33 mouse cellular contexts compared by ENCODE assay signal in genomic region chr16:97135003-97135827, GRCm38 (mm10). TPM values are rescaled to one million over a fixed set of nuclear protein-coding genes. Genes with fewer than 3 reads are reported as not detected.
DNase-seq lines count a peak whose midpoint lies in the region; ATAC-seq lines count a peak whose summit lies in the region.
"Had no signal": no experiment of that assay in that cellular context is flagged by ENCODE, and none has a peak within 500 bp of the region (broad histone marks: within the 10 kb centered on the region; RNA-seq: fewer than 3 reads in every experiment).

No protein-coding gene starts in this region.

- DNase-seq in embryonic facial prominence, embryonic 11.5 days (ENCODE audit: low spot score), result no peak
- DNase-seq in embryonic facial prominence, embryonic 10.5 days (ENCODE audit: low spot score), result no peak
- DNase-seq in hindbrain, embryonic 11.5 days (ENCODE audit: low spot score), result no peak
- no peak for DNase-seq in midbrain, embryonic 11.5 days (ENCODE audit: low spot score, missing footprints)
- DNase-seq in telencephalon, adult 2 months (ENCODE audit: low read depth, low spot score), result peak; percentile 17
- no peak for DNase-seq in ovary, postnatal 36 days (ENCODE audit: low spot score)
- DNase-seq: adrenal gland, adult 2 months; adrenal gland, postnatal 36 days; cerebellum, adult 8-10 months; cerebellum, postnatal 25 days; gastrocnemius, postnatal 14 days; kidney, adult 11 months; kidney, postnatal 25 days; right cerebral cortex, adult 18-20 months; spleen, adult 18-20 months; thymus, adult 18-20 months; thymus, postnatal 36 days had no signal

- no peak overlapping the region for H3K4me2 ChIP-seq in embryonic facial prominence, embryonic 11.5 days (ENCODE audit: low read depth, low read length)
- no peak overlapping the region for H3K4me2 ChIP-seq in hindbrain, embryonic 15.5 days
- no peak overlapping the region for H3K4me2 ChIP-seq in hindbrain, embryonic 11.5 days (replicated peaks; ENCODE audit: low read depth, low read length)
- no peak overlapping the region for H3K4me2 ChIP-seq in midbrain, embryonic 12.5 days (replicated peaks)
- H3K4me2 ChIP-seq in midbrain, embryonic 11.5 days, result no peak overlapping the region
- H3K4me2 ChIP-seq: embryonic facial prominence, embryonic 12.5 days; heart, embryonic 15.5 days; hindbrain, embryonic 13.5 days; limb, embryonic 13.5 days; liver, embryonic 11.5 days; lung, embryonic 15.5 days had no signal

- WGBS in embryonic facial prominence, embryonic 11.5 days, result 80% methylated on average over 10 of the region's 10 CpGs
- WGBS in embryonic facial prominence, embryonic 10.5 days, result 85% methylated on average over 10 of the region's 10 CpGs
- WGBS in hindbrain, embryonic 15.5 days, result 69% methylated on average over 10 of the region's 10 CpGs
- 78% methylated on average over 10 of the region's 10 CpGs for WGBS in hindbrain, embryonic 11.5 days
- WGBS in midbrain, embryonic 12.5 days, result 75% methylated on average over 10 of the region's 10 CpGs
- WGBS in midbrain, embryonic 11.5 days, result 79% methylated on average over 10 of the region's 10 CpGs

- no peaks in the 10 kb centered on the region for H3K27me3 ChIP-seq in embryonic facial prominence, embryonic 11.5 days (ENCODE audit: control insufficient read depth, insufficient read depth, low read length)
- no peaks in the 10 kb centered on the region for H3K27me3 ChIP-seq in embryonic facial prominence, embryonic 10.5 days (replicated peaks; ENCODE audit: low read depth, poor library complexity, severe bottlenecking)
- H3K27me3 ChIP-seq in hindbrain, embryonic 15.5 days, result no peaks in the 10 kb centered on the region
- no peaks in the 10 kb centered on the region for H3K27me3 ChIP-seq in hindbrain, embryonic 11.5 days (ENCODE audit: control insufficient read depth, insufficient read depth, low read length)
- no peaks in the 10 kb centered on the region for H3K27me3 ChIP-seq in midbrain, embryonic 12.5 days
- no peaks in the 10 kb centered on the region for H3K27me3 ChIP-seq in midbrain, embryonic 11.5 days (ENCODE audit: control insufficient read depth, insufficient read depth, low read length)
- H3K27me3 ChIP-seq: CH12.LX; embryonic facial prominence, embryonic 12.5 days; heart, embryonic 15.5 days; hindbrain, embryonic 13.5 days; limb, embryonic 13.5 days; lung, embryonic 15.5 days had no signal

- no peak overlapping the region for H3K27ac ChIP-seq in embryonic facial prominence, embryonic 11.5 days (replicated peaks; ENCODE audit: low read depth, low read length)
- no peak overlapping the region for H3K27ac ChIP-seq in embryonic facial prominence, embryonic 10.5 days (replicated peaks)
- 0 out of 2 replicates have a peak overlapping the region, but pooled peaks have one; percentile 27 for H3K27ac ChIP-seq in hindbrain, embryonic 15.5 days (replicated peaks)
- H3K27ac ChIP-seq in hindbrain, embryonic 11.5 days (ENCODE audit: low read depth, low read length), result no peak overlapping the region
- H3K27ac ChIP-seq in midbrain, embryonic 12.5 days (replicated peaks), result peak overlapping the region; percentile 25; the same call in 1 of the 2 replicates
- no peak overlapping the region for H3K27ac ChIP-seq in midbrain, embryonic 11.5 days (ENCODE audit: low read depth, low read length)
- H3K27ac ChIP-seq: embryonic facial prominence, embryonic 12.5 days; heart, embryonic 10.5 days; heart, embryonic 15.5 days; hindbrain, embryonic 13.5 days; limb, embryonic 13.5 days; lung, embryonic 15.5 days; midbrain, embryonic 10.5 days had no signal

- H3K9me3 ChIP-seq in embryonic facial prominence, embryonic 11.5 days (replicated peaks; ENCODE audit: control insufficient read depth, low read length), result no peaks in the 10 kb centered on the region
- H3K9me3 ChIP-seq in embryonic facial prominence, embryonic 10.5 days, result no peaks in the 10 kb centered on the region
- no peaks in the 10 kb centered on the region for H3K9me3 ChIP-seq in hindbrain, embryonic 15.5 days
- H3K9me3 ChIP-seq in hindbrain, embryonic 11.5 days (ENCODE audit: control insufficient read depth, low read length), result no peaks in the 10 kb centered on the region
- no peaks in the 10 kb centered on the region for H3K9me3 ChIP-seq in midbrain, embryonic 12.5 days
- no peaks in the 10 kb centered on the region for H3K9me3 ChIP-seq in midbrain, embryonic 11.5 days (ENCODE audit: control insufficient read depth, low read length)
- H3K9me3 ChIP-seq: embryonic facial prominence, embryonic 12.5 days; heart, embryonic 10.5 days; heart, embryonic 15.5 days; hindbrain, embryonic 13.5 days; limb, embryonic 13.5 days; lung, embryonic 15.5 days; midbrain, embryonic 10.5 days had no signal

- H3K9ac ChIP-seq in embryonic facial prominence, embryonic 11.5 days (replicated peaks; ENCODE audit: low read length), result no peak overlapping the region
- H3K9ac ChIP-seq in hindbrain, embryonic 15.5 days, result no peak overlapping the region
- no peak overlapping the region for H3K9ac ChIP-seq in hindbrain, embryonic 11.5 days (ENCODE audit: low read depth, low read length)
- no peak overlapping the region for H3K9ac ChIP-seq in midbrain, embryonic 12.5 days (replicated peaks)
- H3K9ac ChIP-seq in midbrain, embryonic 11.5 days (ENCODE audit: low read length), result no peak overlapping the region
- H3K9ac ChIP-seq: embryonic facial prominence, embryonic 12.5 days; heart, embryonic 15.5 days; hindbrain, embryonic 13.5 days; limb, embryonic 13.5 days; lung, embryonic 15.5 days had no signal

- no peaks in the 10 kb centered on the region for H3K4me1 ChIP-seq in embryonic facial prominence, embryonic 11.5 days (ENCODE audit: control insufficient read depth, insufficient read depth, low read length)
- H3K4me1 ChIP-seq in embryonic facial prominence, embryonic 10.5 days, result no peaks in the 10 kb centered on the region
- H3K4me1 ChIP-seq in hindbrain, embryonic 15.5 days (replicated peaks), result peaks cover 7% of the 10 kb centered on the region; the same call in 1 of the 2 replicates
- no peaks in the 10 kb centered on the region for H3K4me1 ChIP-seq in hindbrain, embryonic 11.5 days (replicated peaks; ENCODE audit: control insufficient read depth, insufficient read depth, low read length)
- no peaks in the 10 kb centered on the region for H3K4me1 ChIP-seq in midbrain, embryonic 12.5 days
- H3K4me1 ChIP-seq in midbrain, embryonic 11.5 days (ENCODE audit: control insufficient read depth, insufficient read depth, low read length), result no peaks in the 10 kb centered on the region
- H3K4me1 ChIP-seq: embryonic facial prominence, embryonic 12.5 days; heart, embryonic 10.5 days; heart, embryonic 15.5 days; hindbrain, embryonic 13.5 days; limb, embryonic 13.5 days; lung, embryonic 15.5 days had no signal

- H3K36me3 ChIP-seq in embryonic facial prominence, embryonic 11.5 days (replicated peaks; ENCODE audit: control insufficient read depth, insufficient read depth, low read depth, low read length), result no peaks in the 10 kb centered on the region
- H3K36me3 ChIP-seq in embryonic facial prominence, embryonic 10.5 days (replicated peaks), result no peaks in the 10 kb centered on the region
- no peaks in the 10 kb centered on the region for H3K36me3 ChIP-seq in hindbrain, embryonic 15.5 days
- no peaks in the 10 kb centered on the region for H3K36me3 ChIP-seq in hindbrain, embryonic 11.5 days (ENCODE audit: control insufficient read depth, insufficient read depth, low read length)
- H3K36me3 ChIP-seq in midbrain, embryonic 12.5 days, result no peaks in the 10 kb centered on the region
- H3K36me3 ChIP-seq in midbrain, embryonic 11.5 days (ENCODE audit: control insufficient read depth, insufficient read depth, low read length), result no peaks in the 10 kb centered on the region
- H3K36me3 ChIP-seq: embryonic facial prominence, embryonic 12.5 days; heart, embryonic 10.5 days; heart, embryonic 15.5 days; hindbrain, embryonic 13.5 days; limb, embryonic 13.5 days; lung, embryonic 15.5 days; midbrain, embryonic 10.5 days had no signal

- no peak overlapping the region for H3K4me3 ChIP-seq in embryonic facial prominence, embryonic 11.5 days (ENCODE audit: low read depth, low read length)
- no peak overlapping the region for H3K4me3 ChIP-seq in embryonic facial prominence, embryonic 10.5 days
- no peak overlapping the region for H3K4me3 ChIP-seq in hindbrain, embryonic 15.5 days
- no peak overlapping the region for H3K4me3 ChIP-seq in hindbrain, embryonic 11.5 days (ENCODE audit: low read depth, low read length)
- H3K4me3 ChIP-seq in midbrain, embryonic 12.5 days, result no peak overlapping the region
- no peak overlapping the region for H3K4me3 ChIP-seq in midbrain, embryonic 11.5 days (ENCODE audit: low read depth, low read length)
- H3K4me3 ChIP-seq: embryonic facial prominence, embryonic 12.5 days; heart, embryonic 10.5 days; heart, embryonic 15.5 days; hindbrain, embryonic 13.5 days; limb, embryonic 13.5 days; lung, embryonic 15.5 days; midbrain, embryonic 10.5 days had no signal

- ATAC-seq in embryonic facial prominence, embryonic 11.5 days (replicated peaks; ENCODE audit: insufficient number of reproducible peaks, low FRiP score, low TSS enrichment, low read depth), result 0 out of 2 replicates have a peak, but pooled peaks have one; percentile 23
- no peak for ATAC-seq in hindbrain, embryonic 15.5 days (ENCODE audit: low FRiP score, low read depth)
- no peak for ATAC-seq in hindbrain, embryonic 11.5 days (ENCODE audit: low FRiP score)
- no peak for ATAC-seq in midbrain, embryonic 12.5 days (ENCODE audit: low FRiP score, low read depth)
- ATAC-seq in midbrain, embryonic 11.5 days (ENCODE audit: low FRiP score), result no peak
- ATAC-seq: activated CD4-positive, CD25-positive, alpha-beta regulatory T cell, adult 4 months; inflammation-experienced regulatory T-cells, adult 6 months had no signal

RNA-seq across cellular contexts. Expression of gene Dscam, which starts 35.3 kb away (rescaled TPM):
- 0.50 and 0.81 TPM in 2 replicates for polyA plus RNA-seq in embryonic facial prominence, embryonic 11.5 days (2014; fragmentation: Nextera tagmentation; extraction: Ambion mirVana)
- 0.14 and 0.25 TPM in 2 replicates for polyA plus RNA-seq in embryonic facial prominence, embryonic 10.5 days (2016; fragmentation: Nextera tagmentation; extraction: Ambion mirVana)
- 13.3 and 15.1 TPM in 2 replicates for polyA plus RNA-seq in hindbrain, embryonic 15.5 days (2015; fragmentation: Nextera tagmentation; extraction: Ambion mirVana)
- 2.0 and 2.3 TPM in 2 replicates for polyA plus RNA-seq in hindbrain, embryonic 11.5 days (2014; fragmentation: Nextera tagmentation; extraction: Ambion mirVana)
- 4.8 and 5.4 TPM in 2 replicates for polyA plus RNA-seq in midbrain, embryonic 12.5 days (2016; fragmentation: Nextera tagmentation; extraction: Ambion mirVana)
- polyA plus RNA-seq in midbrain, embryonic 11.5 days (2014; fragmentation: Nextera tagmentation; extraction: Ambion mirVana), result 2.9 and 3.2 TPM in 2 replicates
- polyA plus RNA-seq: C2C12; heart, embryonic 15.5 days; kidney, embryonic 14.5 days; liver, embryonic 16.5 days; lung, embryonic 15.5 days had no signal

Comparison
In these comparisons a context has a peak if more than half of its experiments do, and no peak if none do; other contexts are left out.
1. H3K27ac ChIP-seq: peak in hindbrain, embryonic 15.5 days (single experiment) and midbrain, embryonic 12.5 days (single experiment); none in embryonic facial prominence, embryonic 11.5 days (single experiment), embryonic facial prominence, embryonic 10.5 days (single experiment), hindbrain, embryonic 11.5 days (single experiment) and midbrain, embryonic 11.5 days (single experiment).